In the genomic region with DNA sequence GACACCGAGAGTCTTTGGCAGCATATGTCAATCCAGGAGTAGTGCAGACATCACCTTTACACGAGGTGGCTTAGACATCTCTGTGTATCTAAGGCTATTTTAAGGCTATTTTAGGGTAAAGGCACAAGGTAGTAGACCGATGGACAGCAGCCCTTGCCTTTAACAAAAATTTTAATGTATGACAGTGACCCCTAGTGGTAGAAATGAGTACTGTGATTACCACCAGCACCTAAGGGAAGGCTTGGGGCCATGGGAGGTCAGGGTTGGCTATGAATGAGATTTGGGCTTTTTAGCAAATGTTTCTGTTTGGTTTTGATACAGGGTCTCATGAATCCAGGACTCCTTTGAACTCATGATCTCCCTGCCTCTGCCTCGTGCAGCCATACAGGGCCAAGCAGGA, we compare ENCODE assay signal across 8 mouse cellular contexts. TPM values are rescaled to one million over a fixed set of nuclear protein-coding genes. Genes with fewer than 3 reads are reported as not detected.
DNase-seq lines count a peak whose midpoint lies in the region; ATAC-seq and TF ChIP-seq lines count a peak whose summit lies in the region.

No protein-coding gene starts in this region.

- no peaks in the 10 kb centered on the region for H3K27me3 ChIP-seq in testis, adult 2 months (ENCODE audit: control insufficient read depth, insufficient read depth, low read length)
- H3K27me3 ChIP-seq in embryonic facial prominence, embryonic 11.5 days (ENCODE audit: control insufficient read depth, insufficient read depth, low read length): no peaks in the 10 kb centered on the region
- no peaks in the 10 kb centered on the region for H3K27me3 ChIP-seq in hindbrain, embryonic 14.5 days (ENCODE audit: control insufficient read depth, insufficient read depth, low read length)
- peaks cover 23% of the 10 kb centered on the region; the same call in 1 of the 2 replicates for H3K27me3 ChIP-seq in liver, embryonic 13.5 days
- H3K27me3 ChIP-seq in neural tube, embryonic 12.5 days (replicated peaks): peaks cover 9% of the 10 kb centered on the region; the same call in 1 of the 2 replicates

- H3K27ac ChIP-seq in testis, adult 2 months (ENCODE audit: control insufficient read depth, insufficient read depth, low read depth, low read length): no peak overlapping the region
- no peak overlapping the region for H3K27ac ChIP-seq in embryonic facial prominence, embryonic 11.5 days (replicated peaks; ENCODE audit: low read depth, low read length)
- H3K27ac ChIP-seq in hindbrain, embryonic 14.5 days: no peak overlapping the region
- no peak overlapping the region for H3K27ac ChIP-seq in liver, embryonic 13.5 days
- no peak overlapping the region for H3K27ac ChIP-seq in neural tube, embryonic 12.5 days

- peaks cover 5% of the 10 kb centered on the region for H3K4me1 ChIP-seq in testis, adult 2 months (ENCODE audit: control insufficient read depth, insufficient read depth, low read length)
- H3K4me1 ChIP-seq in embryonic facial prominence, embryonic 11.5 days (ENCODE audit: control insufficient read depth, insufficient read depth, low read length): no peaks in the 10 kb centered on the region
- H3K4me1 ChIP-seq in hindbrain, embryonic 14.5 days (replicated peaks; ENCODE audit: control insufficient read depth, insufficient read depth, low read length): no peaks in the 10 kb centered on the region
- H3K4me1 ChIP-seq in liver, embryonic 13.5 days (replicated peaks): peaks cover 34% of the 10 kb centered on the region
- H3K4me1 ChIP-seq in neural tube, embryonic 12.5 days: 0 out of 2 replicates have a peak, but pooled peaks cover 6% of the 10 kb centered on the region

- no peaks in the 10 kb centered on the region for H3K36me3 ChIP-seq in testis, adult 2 months (ENCODE audit: control insufficient read depth, insufficient read depth, low read length)
- H3K36me3 ChIP-seq in embryonic facial prominence, embryonic 11.5 days (replicated peaks; ENCODE audit: control insufficient read depth, insufficient read depth, low read depth, low read length): no peaks in the 10 kb centered on the region
- H3K36me3 ChIP-seq in hindbrain, embryonic 14.5 days (replicated peaks; ENCODE audit: control insufficient read depth, insufficient read depth): peaks cover 69% of the 10 kb centered on the region
- no peaks in the 10 kb centered on the region for H3K36me3 ChIP-seq in liver, embryonic 13.5 days
- peaks cover 49% of the 10 kb centered on the region for H3K36me3 ChIP-seq in neural tube, embryonic 12.5 days

- H3K9me3 ChIP-seq in embryonic facial prominence, embryonic 11.5 days (replicated peaks; ENCODE audit: control insufficient read depth, low read length): no peaks in the 10 kb centered on the region
- no peaks in the 10 kb centered on the region for H3K9me3 ChIP-seq in hindbrain, embryonic 14.5 days (ENCODE audit: control insufficient read depth, low read length)
- no peaks in the 10 kb centered on the region for H3K9me3 ChIP-seq in liver, embryonic 13.5 days (replicated peaks)
- H3K9me3 ChIP-seq in neural tube, embryonic 12.5 days: no peaks in the 10 kb centered on the region

- no peak for DNase-seq in testis, postnatal 10 days (ENCODE audit: low spot score)
- DNase-seq in ZHBTc4 (ENCODE audit: low read depth, low spot score): peak; percentile 81
- DNase-seq in embryonic facial prominence, embryonic 11.5 days (ENCODE audit: low spot score): peak; percentile 89
- peak; percentile 76 for DNase-seq in hindbrain, embryonic 14.5 days (ENCODE audit: low spot score)
- DNase-seq in liver, embryonic 13.5 days: peak; percentile 47
- DNase-seq in ovary, adult 18-20 months (ENCODE audit: low spot score): no peak

- WGBS in embryonic facial prominence, embryonic 11.5 days: 20% methylated on average over 4 of the region's 4 CpGs
- 22% methylated on average over 4 of the region's 4 CpGs for WGBS in hindbrain, embryonic 14.5 days
- 20% methylated on average over 4 of the region's 4 CpGs for WGBS in liver, embryonic 13.5 days (ENCODE audit: insufficient replicate concordance)
- WGBS in neural tube, embryonic 12.5 days: 21% methylated on average over 4 of the region's 4 CpGs

- no peak overlapping the region for H3K4me3 ChIP-seq in testis, adult 2 months (ENCODE audit: control insufficient read depth, low read depth, low read length)
- no peak overlapping the region for H3K4me3 ChIP-seq in embryonic facial prominence, embryonic 11.5 days (ENCODE audit: low read depth, low read length)
- no peak overlapping the region for H3K4me3 ChIP-seq in hindbrain, embryonic 14.5 days (replicated peaks; ENCODE audit: low read length)
- no peak overlapping the region for H3K4me3 ChIP-seq in liver, embryonic 13.5 days (replicated peaks)
- H3K4me3 ChIP-seq in neural tube, embryonic 12.5 days: no peak overlapping the region

- TF ChIP-seq CTCF in testis, adult 2 months (IDR thresholded peaks at IDR 0.05; ENCODE audit: control insufficient read depth, insufficient read depth, insufficient replicate concordance, low read depth, low read length): 0 out of 2 replicates have a peak, but pooled peaks have one; percentile 16

- H3K4me2 ChIP-seq in embryonic facial prominence, embryonic 11.5 days (ENCODE audit: low read depth, low read length): no peak overlapping the region
- no peak overlapping the region for H3K4me2 ChIP-seq in hindbrain, embryonic 14.5 days (replicated peaks)
- no peak overlapping the region for H3K4me2 ChIP-seq in liver, embryonic 13.5 days
- no peak overlapping the region for H3K4me2 ChIP-seq in neural tube, embryonic 12.5 days (replicated peaks)

- no peak for TF ChIP-seq POLR2A in testis, adult 2 months (IDR thresholded peaks at IDR 0.05; ENCODE audit: control insufficient read depth, low read depth, low read length)

- H3K9ac ChIP-seq in embryonic facial prominence, embryonic 11.5 days (replicated peaks; ENCODE audit: low read length): no peak overlapping the region
- no peak overlapping the region for H3K9ac ChIP-seq in hindbrain, embryonic 14.5 days
- H3K9ac ChIP-seq in liver, embryonic 13.5 days: no peak overlapping the region
- H3K9ac ChIP-seq in neural tube, embryonic 12.5 days: no peak overlapping the region

- 0 out of 2 replicates have a peak, but pooled peaks have one; percentile 45 for ATAC-seq in embryonic facial prominence, embryonic 11.5 days (replicated peaks; ENCODE audit: insufficient number of reproducible peaks, low FRiP score, low TSS enrichment, low read depth)
- 0 out of 2 replicates have a peak, but pooled peaks have one; percentile 51 for ATAC-seq in hindbrain, embryonic 14.5 days (ENCODE audit: low FRiP score)
- ATAC-seq in liver, embryonic 13.5 days (ENCODE audit: low read depth): peak; percentile 78
- 0 out of 2 replicates have a peak, but pooled peaks have one; percentile 41 for ATAC-seq in neural tube, embryonic 12.5 days (ENCODE audit: low FRiP score, low read depth)

RNA-seq across cellular contexts. Expression of gene Pip4k2c, which starts 17.5 kb away (rescaled TPM):
- polyA plus RNA-seq in testis, adult 2 months (2012; rRNA removed): 14.0 and 16.2 TPM in 2 replicates
- polyA plus RNA-seq in embryonic facial prominence, embryonic 11.5 days (2014; fragmentation: Nextera tagmentation; extraction: Ambion mirVana): 14.7 and 17.8 TPM in 2 replicates
- 16.8 and 17.1 TPM in 2 replicates for polyA plus RNA-seq in hindbrain, embryonic 14.5 days (2014; fragmentation: Nextera tagmentation; extraction: Ambion mirVana)
- 39.8 and 45.8 TPM in 2 replicates for polyA plus RNA-seq in liver, embryonic 13.5 days (2015; fragmentation: Nextera tagmentation; extraction: Ambion mirVana)
- 22.0 and 22.4 TPM in 2 replicates for polyA plus RNA-seq in neural tube, embryonic 12.5 days (2016; fragmentation: Nextera tagmentation; extraction: Ambion mirVana)

RNA-seq across cellular contexts. Expression of gene Dtx3, which starts 33.4 kb away (rescaled TPM):
- 126 and 129 TPM in 2 replicates for polyA plus RNA-seq in testis, adult 2 months (2012; rRNA removed)
- polyA plus RNA-seq in embryonic facial prominence, embryonic 11.5 days (2014; fragmentation: Nextera tagmentation; extraction: Ambion mirVana): 93.8 and 108 TPM in 2 replicates
- polyA plus RNA-seq in hindbrain, embryonic 14.5 days (2014; fragmentation: Nextera tagmentation; extraction: Ambion mirVana): 223 and 231 TPM in 2 replicates
- 16.8 and 19.3 TPM in 2 replicates for polyA plus RNA-seq in liver, embryonic 13.5 days (2015; fragmentation: Nextera tagmentation; extraction: Ambion mirVana)
- polyA plus RNA-seq in neural tube, embryonic 12.5 days (2016; fragmentation: Nextera tagmentation; extraction: Ambion mirVana): 189 and 199 TPM in 2 replicates

RNA-seq across cellular contexts. Expression of gene Kif5a, which starts 34.3 kb away (rescaled TPM):
- 3.3 and 3.9 TPM in 2 replicates for polyA plus RNA-seq in testis, adult 2 months (2012; rRNA removed)
- 10.4 and 12.2 TPM in 2 replicates for polyA plus RNA-seq in embryonic facial prominence, embryonic 11.5 days (2014; fragmentation: Nextera tagmentation; extraction: Ambion mirVana)
- polyA plus RNA-seq in hindbrain, embryonic 14.5 days (2014; fragmentation: Nextera tagmentation; extraction: Ambion mirVana): 118 and 129 TPM in 2 replicates
- polyA plus RNA-seq in liver, embryonic 13.5 days (2015; fragmentation: Nextera tagmentation; extraction: Ambion mirVana): 0.02 and 0.14 TPM in 2 replicates
- 72.7 and 81.6 TPM in 2 replicates for polyA plus RNA-seq in neural tube, embryonic 12.5 days (2016; fragmentation: Nextera tagmentation; extraction: Ambion mirVana)

RNA-seq across cellular contexts. Expression of gene Dctn2, which starts 37.3 kb away (rescaled TPM):
- polyA plus RNA-seq in testis, adult 2 months (2012; rRNA removed): 391 and 429 TPM in 2 replicates
- polyA plus RNA-seq in embryonic facial prominence, embryonic 11.5 days (2014; fragmentation: Nextera tagmentation; extraction: Ambion mirVana): 162 and 180 TPM in 2 replicates
- 281 and 296 TPM in 2 replicates for polyA plus RNA-seq in hindbrain, embryonic 14.5 days (2014; fragmentation: Nextera tagmentation; extraction: Ambion mirVana)
- polyA plus RNA-seq in liver, embryonic 13.5 days (2015; fragmentation: Nextera tagmentation; extraction: Ambion mirVana): 80.0 and 80.1 TPM in 2 replicates
- polyA plus RNA-seq in neural tube, embryonic 12.5 days (2016; fragmentation: Nextera tagmentation; extraction: Ambion mirVana): 273 and 277 TPM in 2 replicates

RNA-seq across cellular contexts. Expression of gene Arhgef25, which starts 39.0 kb away (rescaled TPM):
- polyA plus RNA-seq in testis, adult 2 months (2012; rRNA removed): 18.6 and 19.8 TPM in 2 replicates
- 32.7 and 38.4 TPM in 2 replicates for polyA plus RNA-seq in embryonic facial prominence, embryonic 11.5 days (2014; fragmentation: Nextera tagmentation; extraction: Ambion mirVana)
- polyA plus RNA-seq in hindbrain, embryonic 14.5 days (2014; fragmentation: Nextera tagmentation; extraction: Ambion mirVana): 23.5 and 25.5 TPM in 2 replicates
- 8.1 and 8.2 TPM in 2 replicates for polyA plus RNA-seq in liver, embryonic 13.5 days (2015; fragmentation: Nextera tagmentation; extraction: Ambion mirVana)
- 43.3 and 43.6 TPM in 2 replicates for polyA plus RNA-seq in neural tube, embryonic 12.5 days (2016; fragmentation: Nextera tagmentation; extraction: Ambion mirVana)

Comparison
In these comparisons a context has a peak if more than half of its experiments do, and no peak if none do; other contexts are left out.
1. DNase-seq: peak in ZHBTc4 (single experiment), embryonic facial prominence, embryonic 11.5 days (single experiment), hindbrain, embryonic 14.5 days (single experiment) and liver, embryonic 13.5 days (single experiment); none in testis, postnatal 10 days (single experiment) and ovary, adult 18-20 months (single experiment).
2. Peak in every context shown above with its lines, with median percentiles within 50 percentile points of each other: ATAC-seq.